Mouse (Mus musculus) activated CD4-positive, CD25-positive, alpha-beta regulatory T cell, adult 4 months (primary cell): ENCODE measurements around the gene Pcbp1. TPM values are rescaled to one million over a fixed set of nuclear protein-coding genes. Genes with fewer than 3 reads are reported as not detected.
"Not testable (repeated sequence)": the region's sequence is repeated elsewhere in the genome, so short reads cannot be mapped to it uniquely, and the experiment has no call there.

ENCODE experiments used
- ATAC-seq: one replicate; pipeline ENCODE4 v1.8.0; 2017
- polyA plus RNA-seq, 2 experiments: library from polyadenylated mRNA; unstranded; fragments of 100-300 nt; shearing (Covaris generic); gene quantifications; one replicate each; pipeline ENCODE4 v1.2.1; 2017

Gene Pcbp1
- polyA plus RNA-seq, 2 experiments from 2014 or later = 35.3 to 39.2 TPM

DNA sequence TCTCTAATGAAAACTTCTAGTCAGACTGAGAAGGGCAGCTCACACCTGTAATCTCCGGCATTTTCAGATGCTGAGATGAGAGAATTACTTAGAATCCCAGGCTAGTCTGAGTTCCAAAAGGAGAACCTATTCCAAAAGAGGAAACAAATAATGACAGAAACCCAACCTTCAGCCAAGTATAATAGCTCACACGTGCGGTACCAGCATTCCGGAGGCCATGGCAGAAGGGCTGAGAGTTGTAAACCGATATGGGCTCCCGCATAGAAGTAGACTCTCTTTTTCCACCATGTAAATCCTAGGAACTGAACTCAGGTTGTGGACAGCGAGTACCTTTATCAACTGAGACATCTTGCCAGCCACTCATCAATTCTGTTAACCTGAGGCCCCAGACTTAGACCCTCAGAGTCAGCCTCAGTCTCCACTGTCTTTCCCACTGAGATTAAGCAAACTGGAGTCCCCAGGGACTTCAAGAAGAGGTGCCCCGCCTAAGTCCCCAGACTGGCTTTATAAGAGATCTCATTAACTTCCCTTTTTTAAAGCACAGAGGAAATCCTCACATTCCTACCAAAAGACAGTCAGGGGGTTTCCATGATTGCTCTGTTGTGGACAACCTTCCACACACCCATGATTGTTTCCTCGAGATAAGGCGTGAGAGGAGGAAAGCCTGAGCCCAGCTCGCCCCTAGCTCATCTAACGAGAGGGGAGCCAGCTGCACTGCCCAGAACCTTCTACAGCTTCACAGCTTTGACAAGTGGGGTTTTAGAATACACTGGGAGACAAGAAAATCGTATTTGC is 32.5 kb downstream of the Pcbp1 start:
- ATAC-seq = no peak

DNA sequence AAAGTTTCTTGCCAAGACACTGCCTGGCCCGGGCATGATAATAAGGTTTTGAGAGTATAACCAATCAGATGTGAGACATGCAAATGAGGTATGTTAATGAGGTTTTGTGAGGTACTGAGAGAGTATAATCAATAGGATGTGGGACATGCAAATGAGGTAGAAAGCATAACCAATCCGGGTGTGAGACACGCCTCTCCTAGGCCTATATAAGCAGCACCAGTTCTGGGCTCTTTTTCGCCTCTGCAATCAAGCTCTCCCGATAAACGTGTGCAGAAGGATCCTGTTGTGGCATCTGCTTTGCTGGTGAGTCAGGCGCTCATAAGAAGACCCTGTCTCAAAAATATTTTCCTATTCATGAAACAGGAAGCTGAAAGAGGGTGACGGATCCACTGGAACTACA is 35.7 kb downstream of the Pcbp1 start:
- not testable (repeated sequence) for ATAC-seq

DNA sequence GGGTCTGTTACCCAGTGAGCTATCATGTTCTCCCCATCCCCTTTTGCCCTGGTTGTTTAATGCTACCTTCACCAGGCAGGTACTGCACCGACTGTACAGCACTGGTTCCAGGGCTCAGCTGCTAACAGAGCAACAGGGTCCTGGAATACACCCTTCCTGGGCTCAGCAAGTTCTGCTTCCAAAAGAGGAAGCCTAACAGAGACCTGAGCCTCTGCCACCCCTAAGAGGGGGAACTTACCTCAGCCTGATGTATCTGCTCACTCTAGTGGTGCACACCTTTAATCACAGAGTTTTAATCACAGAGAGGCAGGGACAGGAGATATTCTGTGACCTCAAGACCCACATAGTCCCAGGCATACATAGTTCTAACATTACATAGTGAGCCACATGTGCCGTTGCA is 36.2 kb downstream of the Pcbp1 start:
- no peak for ATAC-seq

GRCm38 (mm10) chr6:86488149-86488485 is 38.0 kb downstream of the Pcbp1 start:
- no peak for ATAC-seq

DNA sequence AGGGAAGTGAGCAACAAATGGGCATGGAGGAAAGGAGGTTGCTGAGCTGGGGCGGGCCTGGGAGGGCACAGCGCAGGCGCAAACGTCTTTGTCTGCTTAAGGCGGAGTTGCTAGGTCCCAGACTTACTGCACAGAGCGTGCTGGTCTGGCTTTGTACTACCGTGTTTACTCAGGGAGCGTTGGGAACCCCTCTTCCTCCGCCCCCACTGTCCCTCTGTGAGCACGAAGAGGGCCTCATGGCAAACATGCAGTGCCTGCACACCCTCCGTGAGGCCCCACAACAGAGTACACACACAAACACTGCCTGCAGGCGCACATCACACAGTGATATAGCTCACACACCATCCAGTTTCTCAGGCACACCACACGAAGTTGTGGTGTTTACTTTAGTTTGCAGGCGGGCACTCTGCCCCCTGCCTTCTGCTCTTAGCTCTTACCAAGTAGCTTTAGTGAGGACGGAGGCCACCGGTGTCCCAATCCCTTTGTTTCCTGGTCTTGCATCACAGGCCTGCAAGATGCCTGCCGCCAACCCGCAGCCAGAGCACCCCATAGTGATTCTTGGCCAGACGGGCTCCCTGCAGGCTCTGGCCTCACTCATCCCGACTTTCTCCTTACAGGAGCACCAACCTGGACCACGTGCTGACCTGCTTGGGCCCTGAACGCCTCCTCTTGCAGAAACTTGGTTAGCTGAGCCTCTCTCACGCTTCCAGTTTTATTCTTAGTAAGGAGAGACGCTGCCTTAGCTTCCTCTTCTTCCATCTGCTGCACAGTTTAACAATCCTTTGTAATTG is 38.6 kb downstream of the Pcbp1 start:
- ATAC-seq = peak; percentile 78

DNA sequence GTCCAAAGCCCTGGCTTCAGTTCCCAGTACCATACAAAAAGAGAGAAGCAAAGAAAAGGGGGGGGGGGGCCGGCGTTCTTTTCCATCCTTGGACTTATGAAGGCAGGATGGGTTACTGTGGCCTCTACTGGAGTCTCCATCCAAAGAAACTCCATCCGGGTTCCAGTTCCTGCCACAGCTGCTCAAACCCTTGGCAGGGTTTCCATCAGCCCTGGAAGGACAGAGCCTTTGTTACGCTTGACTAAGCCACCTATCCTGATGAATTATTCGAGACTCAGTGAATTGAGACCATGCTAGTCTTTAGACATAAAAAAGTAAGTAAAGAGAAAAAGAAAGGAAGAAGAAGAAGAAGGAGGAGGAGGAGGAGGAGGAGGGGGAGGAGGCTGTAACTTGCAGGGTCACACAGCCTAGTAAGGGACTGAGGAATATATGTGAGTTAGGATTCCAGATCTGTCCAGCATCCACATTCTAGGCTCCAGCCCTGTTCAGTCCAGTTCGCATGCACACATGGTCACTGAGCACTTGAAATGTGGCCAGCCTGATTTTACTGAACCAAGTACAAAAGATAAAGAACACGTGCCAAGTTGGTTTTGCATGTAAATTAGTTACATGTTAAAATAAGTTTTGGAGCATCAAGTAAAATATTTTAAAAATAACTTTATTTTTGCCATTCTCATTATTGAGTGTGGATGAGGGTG is 40.0 kb downstream of the Pcbp1 start:
- ATAC-seq = no peak

DNA sequence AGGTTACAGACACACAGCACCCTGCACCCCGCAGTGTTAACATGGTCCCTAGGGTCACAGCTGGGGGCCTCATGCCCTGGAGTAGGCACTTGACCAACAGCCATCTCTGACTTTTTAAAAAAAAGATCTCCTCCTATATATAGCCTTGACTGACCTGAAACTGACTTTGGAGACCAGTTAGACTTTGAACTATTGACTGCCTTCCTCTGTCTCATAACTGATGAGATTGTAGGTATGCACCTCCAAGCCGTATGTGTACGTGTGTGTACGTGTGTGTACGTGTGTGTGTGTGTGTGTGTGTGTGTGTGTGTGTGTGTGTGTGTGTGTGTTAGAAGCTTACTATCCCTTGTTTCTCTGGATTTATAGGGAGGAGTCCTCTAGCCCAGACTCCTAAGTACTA is 44.2 kb downstream of the Pcbp1 start:
- ATAC-seq = no peak

GRCm38 (mm10) chr6:86480189-86480831 is 45.8 kb downstream of the Pcbp1 start:
- ATAC-seq = no peak

DNA sequence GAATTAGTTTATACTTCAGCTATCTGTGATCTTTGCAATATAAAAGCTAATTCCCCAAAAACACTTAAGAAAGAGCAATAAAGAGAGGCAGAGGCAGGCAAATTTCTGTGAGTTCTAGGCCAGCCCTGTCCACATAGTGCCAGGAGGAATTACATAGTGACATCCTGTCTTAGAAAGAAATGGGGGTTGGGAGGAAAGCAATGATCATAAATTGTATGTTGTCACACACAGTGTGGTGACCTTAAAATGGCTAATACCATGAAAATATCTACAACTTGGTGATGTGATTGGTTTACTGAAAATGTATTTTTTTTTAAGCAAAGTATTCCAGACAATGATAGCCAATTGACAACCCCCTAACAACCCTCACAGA is 46.3 kb downstream of the Pcbp1 start:
- ATAC-seq = no peak

GRCm38 (mm10) chr6:86479311-86479710 is 46.8 kb downstream of the Pcbp1 start:
- ATAC-seq = no peak

GRCm38 (mm10) chr6:86476931-86477330 is 49.2 kb downstream of the Pcbp1 start:
- no peak for ATAC-seq

GRCm38 (mm10) chr6:86475462-86476167 is 50.5 kb downstream of the Pcbp1 start:
- no peak for ATAC-seq

DNA sequence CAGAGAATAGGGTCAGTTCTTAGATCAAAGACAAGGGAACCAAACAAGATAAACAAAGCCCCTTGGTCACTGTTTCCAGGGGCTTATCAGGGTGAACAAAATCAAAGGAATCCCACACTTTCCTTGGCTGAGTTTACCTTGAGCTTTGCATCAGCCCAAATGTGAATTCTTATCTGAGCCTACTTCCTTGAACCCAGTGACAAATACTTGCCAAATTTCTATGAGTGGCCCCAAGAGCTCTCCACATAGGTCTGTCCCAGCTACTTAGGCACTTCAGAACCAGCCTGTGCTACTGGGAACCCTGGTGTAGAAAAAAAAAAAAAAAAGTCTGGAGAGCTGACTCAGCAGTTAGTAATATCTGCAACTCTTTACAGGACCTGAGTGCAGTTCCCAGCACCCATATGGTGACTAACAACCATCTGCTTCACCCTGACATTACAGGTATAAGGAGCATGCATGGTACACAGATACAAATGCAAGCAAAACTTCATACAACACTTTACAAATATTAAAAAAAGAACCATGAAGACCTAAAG is 51.4 kb downstream of the Pcbp1 start:
- ATAC-seq = no peak

Other genes starting within 250 kb of the Pcbp1 start
- gene Fam136a, start 160.7 kb downstream of the Pcbp1 start, polyA plus RNA-seq = 10 to 100 TPM; 51.4 to 61.1 TPM
- gene Snrpg, start 155.0 kb downstream of the Pcbp1 start, polyA plus RNA-seq = 100 to 1,000 TPM; 383 to 452 TPM
- gene Pcyox1, start 129.2 kb downstream of the Pcbp1 start, polyA plus RNA-seq = 1 to 10 TPM; 5.3 to 6.9 TPM
- 100 to 1,000 TPM in 1 of 2 experiments, 10 to 100 TPM in 1; 96.7 to 104 TPM for gene Tia1, start 122.1 kb downstream of the Pcbp1 start, polyA plus RNA-seq
- not detected for gene Gm44790, start 99.7 kb downstream of the Pcbp1 start, polyA plus RNA-seq
- 10 to 100 TPM; 25.1 to 26.1 TPM for gene C87436, start 87.9 kb downstream of the Pcbp1 start, polyA plus RNA-seq
- under 1 TPM; 0.29 to 0.31 TPM for gene Asprv1, start 101.8 kb upstream of the Pcbp1 start, polyA plus RNA-seq
- gene Mxd1, start 142.8 kb upstream of the Pcbp1 start, polyA plus RNA-seq = 10 to 100 TPM; 18.6 to 18.7 TPM
- 100 to 1,000 TPM; 108 to 114 TPM for gene Snrnp27, start 158.2 kb upstream of the Pcbp1 start, polyA plus RNA-seq
- gene Gmcl1, start 207.1 kb upstream of the Pcbp1 start, polyA plus RNA-seq = 10 to 100 TPM; 10.8 to 12.8 TPM